Mouse (Mus musculus): ENCODE measurements at regions not wholly inside any gene's neighbourhood (a gene's known extent, or its start where the extent isn't known, plus 50 kb on each side); places are given as distances from the start of the nearest gene placed in this dataset.

GRCm38 (mm10) chr13:97524847-97525434, 235.5 kb downstream of the Gm10260 start:
- Histone ChIP-seq H3K4me3 (replicated peaks; ENCODE audit: extremely low read depth, low read depth, low read length) (no peak overlapping the region), H3K4me1 (ENCODE audit: control insufficient read depth, insufficient read depth, low read length) (peaks cover 7% of the 10 kb centered on the region)
- DNase-seq, result no peak
- WGBS, result 35% methylated on average over 7 of the region's 7 CpGs
- TF ChIP-seq CTCF (IDR thresholded peaks at IDR 0.05; ENCODE audit: insufficient read depth, low read length), result no peak
- no peak for TF ChIP-seq POLR2A (IDR thresholded peaks at IDR 0.05; ENCODE audit: borderline replicate concordance, extremely low read depth, low read depth, low read length)

GRCm38 (mm10) chr13:97523523-97524412, 236.7 kb downstream of the Gm10260 start:
- TF ChIP-seq POLR2A (IDR thresholded peaks at IDR 0.05; ENCODE audit: borderline replicate concordance, extremely low read depth, low read depth, low read length) (no peak), CTCF (IDR thresholded peaks at IDR 0.05; ENCODE audit: insufficient read depth, low read length) (no peak)
- 35% methylated on average over 19 of the region's 19 CpGs for WGBS
- peaks cover 7% of the 10 kb centered on the region for H3K4me1 ChIP-seq (ENCODE audit: control insufficient read depth, insufficient read depth, low read length)
- no peak for DNase-seq
- H3K4me3 ChIP-seq (replicated peaks; ENCODE audit: extremely low read depth, low read depth, low read length), result no peak overlapping the region

- WGBS, result 72% methylated on average over 13 of the region's 13 CpGs
- no peak overlapping the region for H3K4me3 ChIP-seq (replicated peaks; ENCODE audit: extremely low read depth, low read depth, low read length)
- TF ChIP-seq POLR2A (IDR thresholded peaks at IDR 0.05; ENCODE audit: borderline replicate concordance, extremely low read depth, low read depth, low read length) (no peak), CTCF (IDR thresholded peaks at IDR 0.05; ENCODE audit: insufficient read depth, low read length) (no peak)
- peaks cover 7% of the 10 kb centered on the region for H3K4me1 ChIP-seq (ENCODE audit: control insufficient read depth, insufficient read depth, low read length)
- no peak for DNase-seq
Measured at GRCm38 (mm10) chr13:97520988-97521547, 239.4 kb downstream of the Gm10260 start.

GRCm38 (mm10) chr13:97516731-97517130, 243.7 kb downstream of the Gm10260 start:
- no peak for DNase-seq
- TF ChIP-seq POLR2A (IDR thresholded peaks at IDR 0.05; ENCODE audit: borderline replicate concordance, extremely low read depth, low read depth, low read length) (no peak), CTCF (IDR thresholded peaks at IDR 0.05; ENCODE audit: insufficient read depth, low read length) (no peak)
- WGBS, result 87% methylated on average over 4 of the region's 4 CpGs

GRCm38 (mm10) chr13:97514421-97515066, 245.9 kb downstream of the Gm10260 start:
- H3K4me1 ChIP-seq (ENCODE audit: control insufficient read depth, insufficient read depth, low read length), result peaks cover 9% of the 10 kb centered on the region
- H3K4me3 ChIP-seq (replicated peaks; ENCODE audit: extremely low read depth, low read depth, low read length), result no peak overlapping the region
- TF ChIP-seq POLR2A (IDR thresholded peaks at IDR 0.05; ENCODE audit: borderline replicate concordance, extremely low read depth, low read depth, low read length) (no peak), CTCF (IDR thresholded peaks at IDR 0.05; ENCODE audit: insufficient read depth, low read length) (no peak)
- 66% methylated on average over 21 of the region's 21 CpGs for whole genome bisulfite sequencing
- DNase-seq, result no peak

More at GRCm38 (mm10) chr13:97516731-97517130, 243.7 kb downstream of the Gm10260 start:
- H3K4me1 ChIP-seq (ENCODE audit: control insufficient read depth, insufficient read depth, low read length), result no peaks in the 10 kb centered on the region
- H3K4me3 ChIP-seq (replicated peaks; ENCODE audit: extremely low read depth, low read depth, low read length), result no peak overlapping the region

GRCm38 (mm10) chr13:97512521-97512920, 247.9 kb downstream of the Gm10260 start:
- TF ChIP-seq POLR2A (IDR thresholded peaks at IDR 0.05; ENCODE audit: borderline replicate concordance, extremely low read depth, low read depth, low read length) (no peak), CTCF (IDR thresholded peaks at IDR 0.05; ENCODE audit: insufficient read depth, low read length) (no peak)
- peaks cover 9% of the 10 kb centered on the region for H3K4me1 ChIP-seq (ENCODE audit: control insufficient read depth, insufficient read depth, low read length)
- DNase-seq, result no peak
- 65% methylated on average over 4 of the region's 4 CpGs for WGBS
- no peak overlapping the region for H3K4me3 ChIP-seq (replicated peaks; ENCODE audit: extremely low read depth, low read depth, low read length)

- Histone ChIP-seq H3K4me1 (ENCODE audit: control insufficient read depth, insufficient read depth, low read length) (peaks cover 9% of the 10 kb centered on the region), H3K4me3 (replicated peaks; ENCODE audit: extremely low read depth, low read depth, low read length) (no peak overlapping the region)
- no peak for TF ChIP-seq CTCF (IDR thresholded peaks at IDR 0.05; ENCODE audit: insufficient read depth, low read length)
- no peak for TF ChIP-seq POLR2A (IDR thresholded peaks at IDR 0.05; ENCODE audit: borderline replicate concordance, extremely low read depth, low read depth, low read length)
- no peak for DNase-seq
- WGBS, result 17% methylated on average over 10 of the region's 10 CpGs
Measured at GRCm38 (mm10) chr13:97510431-97511261, 249.8 kb downstream of the Gm10260 start.

GRCm38 (mm10) chr13:97504949-97505348, 255.5 kb downstream of the Gm10260 start:
- no peak for DNase-seq
- Histone ChIP-seq H3K4me3 (replicated peaks; ENCODE audit: extremely low read depth, low read depth, low read length) (no peak overlapping the region), H3K4me1 (ENCODE audit: control insufficient read depth, insufficient read depth, low read length) (no peaks in the 10 kb centered on the region)
- 92% methylated on average over 5 of the region's 5 CpGs for WGBS
- TF ChIP-seq POLR2A (IDR thresholded peaks at IDR 0.05; ENCODE audit: borderline replicate concordance, extremely low read depth, low read depth, low read length) (no peak), CTCF (IDR thresholded peaks at IDR 0.05; ENCODE audit: insufficient read depth, low read length) (no peak)

Measured in lung, adult 2 months (tissue).